Mouse (Mus musculus): ENCODE measurements around the gene Hmcn2. TPM values are rescaled to one million over a fixed set of nuclear protein-coding genes. Genes with fewer than 3 reads are reported as not detected.

The Hmcn2 gene
- polyA plus RNA-seq, 1 experiment: not detected

DNA sequence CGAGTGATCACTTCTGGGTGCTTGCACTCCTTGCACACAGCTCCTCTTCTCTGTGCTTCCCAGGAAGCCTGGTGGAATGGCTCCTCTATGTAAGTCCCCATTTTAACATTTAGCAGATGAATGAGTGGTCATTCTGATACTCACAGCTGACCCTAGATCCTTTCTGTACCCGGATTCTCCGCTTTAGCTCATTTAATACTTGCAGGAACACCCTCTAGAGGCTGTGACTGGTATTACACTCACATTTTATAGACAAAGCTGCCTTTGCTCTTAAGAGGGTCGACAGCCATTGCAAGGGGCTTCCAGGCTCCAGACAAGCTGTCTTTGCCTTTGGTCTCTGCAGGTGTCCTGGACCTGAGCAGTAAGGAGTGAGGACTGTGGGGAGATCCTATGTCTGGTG lies 14.9 kb upstream of the Hmcn2 start:
- Histone ChIP-seq H3K27ac (ENCODE audit: insufficient read depth, low read depth, low read length) (no peak overlapping the region), H3K4me1 (ENCODE audit: control insufficient read depth, insufficient read depth, low read length) (peaks cover 16% of the 10 kb centered on the region), H3K4me3 (ENCODE audit: insufficient read depth, low read depth, low read length) (no peak overlapping the region)
- WGBS: 17% methylated on average over 4 of the region's 4 CpGs
- TF ChIP-seq CTCF (IDR thresholded peaks at IDR 0.05; ENCODE audit: insufficient read depth, low read depth, low read length): peak; percentile 37; the same call in 1 of the 2 replicates
- no peak for TF ChIP-seq POLR2A (IDR thresholded peaks at IDR 0.05; ENCODE audit: insufficient read depth, low read depth, low read length)

DNA sequence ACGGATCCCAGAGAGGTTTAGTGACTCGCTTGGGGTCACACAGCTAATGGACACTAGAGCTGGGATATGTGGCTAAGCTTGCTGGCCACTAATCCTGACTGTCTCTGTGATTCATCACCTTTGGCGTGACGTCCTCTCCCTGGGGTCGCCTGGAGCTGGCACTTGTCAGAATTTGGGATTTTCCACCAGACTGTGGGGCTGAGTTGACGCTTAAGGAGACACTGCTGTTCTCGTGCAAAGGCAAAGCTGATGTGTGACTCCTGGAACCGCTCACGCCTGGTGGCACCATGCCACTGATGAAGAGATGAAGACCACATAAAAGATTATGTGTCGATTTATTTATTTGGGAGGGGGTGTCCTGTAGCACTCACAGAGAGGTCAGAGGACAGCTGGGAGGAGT lies 14.2 kb upstream of the Hmcn2 start:
- H3K4me1 ChIP-seq (ENCODE audit: control insufficient read depth, insufficient read depth, low read length): peaks cover 14% of the 10 kb centered on the region
- no peak overlapping the region for H3K4me3 ChIP-seq (ENCODE audit: insufficient read depth, low read depth, low read length)
- H3K27ac ChIP-seq (ENCODE audit: insufficient read depth, low read depth, low read length): no peak overlapping the region
- WGBS: 82% methylated on average over 10 of the region's 10 CpGs
- TF ChIP-seq CTCF (IDR thresholded peaks at IDR 0.05; ENCODE audit: insufficient read depth, low read depth, low read length): no peak
- no peak for TF ChIP-seq POLR2A (IDR thresholded peaks at IDR 0.05; ENCODE audit: insufficient read depth, low read depth, low read length)

DNA sequence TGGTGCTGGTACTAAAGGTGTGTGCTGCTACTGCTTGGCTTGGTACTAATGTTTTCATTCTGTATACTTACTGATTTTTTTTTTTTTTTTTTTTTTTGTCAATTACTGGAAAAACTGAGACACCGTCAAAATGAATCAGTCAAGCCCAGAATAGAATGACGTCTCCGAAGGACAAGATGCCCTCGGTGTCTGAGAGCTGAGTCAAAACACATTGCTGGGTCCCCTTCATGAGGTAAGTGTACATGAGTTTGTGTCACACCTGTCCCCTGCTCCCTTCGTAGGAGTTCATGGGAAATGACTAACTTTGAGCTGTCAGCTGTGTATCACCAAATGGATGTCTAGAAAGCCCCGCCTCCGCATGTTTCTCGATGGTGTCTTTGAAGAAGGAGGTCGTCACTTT lies 11.0 kb upstream of the Hmcn2 start:
- TF ChIP-seq POLR2A (IDR thresholded peaks at IDR 0.05; ENCODE audit: insufficient read depth, low read depth, low read length) (no peak), CTCF (IDR thresholded peaks at IDR 0.05; ENCODE audit: insufficient read depth, low read depth, low read length) (no peak)
- Histone ChIP-seq H3K4me1 (ENCODE audit: control insufficient read depth, insufficient read depth, low read length) (peaks cover 11% of the 10 kb centered on the region; the same call in 1 of the 2 replicates), H3K27ac (ENCODE audit: insufficient read depth, low read depth, low read length) (no peak overlapping the region), H3K4me3 (ENCODE audit: insufficient read depth, low read depth, low read length) (no peak overlapping the region)
- WGBS: 87% methylated on average over 9 of the region's 9 CpGs

DNA sequence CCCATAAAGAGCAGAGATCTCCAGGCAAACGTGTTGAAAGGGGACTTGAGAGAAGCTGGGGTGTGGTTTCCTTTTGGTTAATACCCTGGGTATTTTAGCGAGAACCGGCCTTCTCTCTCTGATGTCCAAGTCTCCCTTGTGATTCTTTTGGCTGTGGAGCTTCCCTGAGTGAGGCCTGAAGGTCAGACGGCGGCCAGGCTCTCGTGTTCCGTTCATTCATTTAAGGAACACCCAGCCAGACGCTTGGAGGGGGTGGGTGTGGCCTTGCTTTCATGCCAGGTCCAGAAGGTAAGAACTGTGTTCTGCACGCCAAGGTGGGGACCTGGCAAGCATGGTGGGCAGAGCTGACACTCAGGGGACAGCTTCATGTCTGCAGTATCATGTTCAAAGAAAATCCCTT lies 10.0 kb upstream of the Hmcn2 start:
- Histone ChIP-seq H3K4me3 (ENCODE audit: insufficient read depth, low read depth, low read length) (no peak overlapping the region), H3K27ac (ENCODE audit: insufficient read depth, low read depth, low read length) (no peak overlapping the region)
- WGBS: 76% methylated on average over 9 of the region's 9 CpGs

DNA sequence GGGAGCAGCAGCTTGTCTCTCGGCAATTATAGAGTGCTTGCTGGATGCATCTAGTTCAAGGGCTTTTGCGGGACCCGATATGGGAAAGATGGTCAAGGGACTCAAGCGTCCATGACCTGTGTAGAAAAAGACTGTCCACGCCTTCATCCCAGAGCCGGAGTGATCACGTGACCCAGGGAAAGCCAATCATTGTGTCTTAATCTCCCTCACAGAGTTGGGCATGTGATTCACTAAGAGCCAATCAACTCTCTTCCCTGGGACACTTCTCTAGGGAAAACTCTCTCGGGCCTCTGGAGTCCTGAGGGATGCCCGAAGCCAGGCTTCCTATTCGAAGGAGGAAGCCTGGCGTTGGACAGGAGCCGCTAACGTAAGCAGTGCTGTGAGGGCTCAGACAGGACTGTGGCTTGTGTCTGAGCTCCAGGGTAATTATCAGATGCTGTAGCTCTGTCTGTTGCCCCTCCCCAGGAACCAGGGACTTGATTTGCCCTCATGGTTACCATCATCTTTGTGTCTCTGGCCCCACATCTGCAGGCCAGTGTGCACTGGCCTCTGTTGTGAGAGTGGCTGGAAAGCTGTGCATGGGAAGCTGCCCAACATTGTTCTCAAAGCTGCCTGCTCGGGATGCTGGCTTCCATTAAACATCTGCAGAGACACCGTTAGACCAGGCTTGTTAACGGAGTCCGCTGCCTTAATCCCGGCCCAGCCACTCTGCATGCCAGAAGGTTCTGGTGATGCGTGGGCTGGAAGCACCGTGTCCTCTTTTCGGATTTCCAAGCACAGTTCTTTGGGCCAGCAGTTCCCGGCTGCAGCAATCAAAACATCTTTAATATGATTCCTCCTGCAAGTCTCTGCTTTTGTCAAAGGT lies 9.2 kb upstream of the Hmcn2 start:
- Histone ChIP-seq H3K27ac (ENCODE audit: insufficient read depth, low read depth, low read length) (no peak overlapping the region), H3K4me3 (ENCODE audit: insufficient read depth, low read depth, low read length) (no peak overlapping the region), H3K4me1 (ENCODE audit: control insufficient read depth, insufficient read depth, low read length) (peaks cover 2% of the 10 kb centered on the region; the same call in 1 of the 2 replicates)
- WGBS: 76% methylated on average over 22 of the region's 22 CpGs
- no peak for TF ChIP-seq CTCF (IDR thresholded peaks at IDR 0.05; ENCODE audit: insufficient read depth, low read depth, low read length)
- no peak for TF ChIP-seq POLR2A (IDR thresholded peaks at IDR 0.05; ENCODE audit: insufficient read depth, low read depth, low read length)

More for the DNA sequence above, 10.0 kb upstream of the Hmcn2 start:
- peaks cover 2% of the 10 kb centered on the region; the same call in 1 of the 2 replicates for H3K4me1 ChIP-seq (ENCODE audit: control insufficient read depth, insufficient read depth, low read length)
- no peak for TF ChIP-seq POLR2A (IDR thresholded peaks at IDR 0.05; ENCODE audit: insufficient read depth, low read depth, low read length)
- no peak for TF ChIP-seq CTCF (IDR thresholded peaks at IDR 0.05; ENCODE audit: insufficient read depth, low read depth, low read length)

DNA sequence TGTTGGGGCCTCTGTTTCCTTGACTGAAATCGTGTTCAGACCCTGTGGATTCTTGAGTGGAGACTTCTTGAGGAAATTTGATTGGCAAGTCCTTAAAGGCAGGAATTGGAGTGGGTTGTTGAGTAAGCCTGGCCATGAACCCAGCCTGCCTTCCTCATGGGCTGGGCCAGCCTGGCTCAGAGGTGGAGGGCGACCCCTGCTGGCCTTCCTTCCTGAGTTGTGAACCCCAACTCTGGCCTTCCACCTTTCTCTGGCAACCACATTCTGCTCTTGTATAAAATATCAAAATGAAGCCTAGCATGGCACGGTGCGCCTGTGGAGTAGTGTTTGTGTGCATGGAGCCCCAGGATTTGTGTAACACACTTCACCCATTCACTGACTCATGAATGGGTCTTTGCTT lies 8.5 kb upstream of the Hmcn2 start:
- Histone ChIP-seq H3K4me1 (ENCODE audit: control insufficient read depth, insufficient read depth, low read length) (peaks cover 2% of the 10 kb centered on the region; the same call in 1 of the 2 replicates), H3K27ac (ENCODE audit: insufficient read depth, low read depth, low read length) (no peak overlapping the region), H3K4me3 (ENCODE audit: insufficient read depth, low read depth, low read length) (no peak overlapping the region)
- TF ChIP-seq POLR2A (IDR thresholded peaks at IDR 0.05; ENCODE audit: insufficient read depth, low read depth, low read length): no peak
- TF ChIP-seq CTCF (IDR thresholded peaks at IDR 0.05; ENCODE audit: insufficient read depth, low read depth, low read length): peak; percentile 44; the same call in 1 of the 2 replicates
- WGBS: 56% methylated on average over 4 of the region's 4 CpGs

DNA sequence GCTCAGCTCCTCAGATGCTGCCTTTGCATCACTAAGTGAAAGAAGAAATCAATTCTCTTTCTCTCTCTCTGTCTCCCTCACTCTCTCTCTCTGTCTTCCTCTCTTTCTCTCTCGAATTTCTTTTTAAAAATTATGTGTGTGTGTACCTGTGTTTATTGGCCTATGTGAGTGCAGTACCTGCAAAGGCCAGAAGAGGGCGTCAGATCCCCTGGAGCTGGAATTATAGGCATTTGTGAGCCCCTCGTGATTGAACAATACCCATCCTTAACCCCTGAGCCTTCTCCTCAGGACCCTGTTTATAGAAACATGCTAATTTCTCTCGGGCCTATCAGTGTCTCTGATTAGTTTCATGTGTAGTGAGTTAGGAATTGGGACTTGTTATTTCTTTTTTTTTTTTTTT lies 6.0 kb upstream of the Hmcn2 start:
- no peak overlapping the region for H3K4me3 ChIP-seq (ENCODE audit: insufficient read depth, low read depth, low read length)
- H3K27ac ChIP-seq (ENCODE audit: insufficient read depth, low read depth, low read length): no peak overlapping the region
- peaks cover 3% of the 10 kb centered on the region for H3K4me1 ChIP-seq (ENCODE audit: control insufficient read depth, insufficient read depth, low read length)
- WGBS: 62% methylated on average over 4 of the region's 4 CpGs
- no peak for TF ChIP-seq CTCF (IDR thresholded peaks at IDR 0.05; ENCODE audit: insufficient read depth, low read depth, low read length)
- no peak for TF ChIP-seq POLR2A (IDR thresholded peaks at IDR 0.05; ENCODE audit: insufficient read depth, low read depth, low read length)

DNA sequence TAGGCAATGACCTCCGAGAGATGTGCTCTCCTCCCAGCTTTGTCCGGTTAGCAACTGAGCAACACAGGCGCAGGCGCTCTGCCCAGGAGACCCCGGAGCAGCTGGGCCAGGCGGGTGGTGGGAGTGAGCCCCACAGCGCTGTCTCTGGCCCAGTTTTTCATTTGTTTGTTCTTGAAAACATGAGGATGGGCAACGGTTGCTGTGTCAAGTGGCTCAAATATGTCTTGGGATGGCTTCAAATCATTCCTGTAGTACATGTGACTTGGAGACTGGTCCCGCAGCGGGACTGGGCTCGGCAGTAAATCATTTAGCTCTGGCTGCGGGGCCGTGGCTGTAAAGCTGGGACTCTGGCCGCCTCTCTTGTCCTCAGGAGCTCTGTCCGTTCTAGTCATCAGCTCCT lies 4.7 kb upstream of the Hmcn2 start:
- H3K4me1 ChIP-seq (ENCODE audit: control insufficient read depth, insufficient read depth, low read length): peaks cover 11% of the 10 kb centered on the region
- H3K4me3 ChIP-seq (ENCODE audit: insufficient read depth, low read depth, low read length): no peak overlapping the region
- no peak overlapping the region for H3K27ac ChIP-seq (ENCODE audit: insufficient read depth, low read depth, low read length)
- WGBS: 79% methylated on average over 15 of the region's 15 CpGs
- TF ChIP-seq CTCF (IDR thresholded peaks at IDR 0.05; ENCODE audit: insufficient read depth, low read depth, low read length) (no peak), POLR2A (IDR thresholded peaks at IDR 0.05; ENCODE audit: insufficient read depth, low read depth, low read length) (no peak)

DNA sequence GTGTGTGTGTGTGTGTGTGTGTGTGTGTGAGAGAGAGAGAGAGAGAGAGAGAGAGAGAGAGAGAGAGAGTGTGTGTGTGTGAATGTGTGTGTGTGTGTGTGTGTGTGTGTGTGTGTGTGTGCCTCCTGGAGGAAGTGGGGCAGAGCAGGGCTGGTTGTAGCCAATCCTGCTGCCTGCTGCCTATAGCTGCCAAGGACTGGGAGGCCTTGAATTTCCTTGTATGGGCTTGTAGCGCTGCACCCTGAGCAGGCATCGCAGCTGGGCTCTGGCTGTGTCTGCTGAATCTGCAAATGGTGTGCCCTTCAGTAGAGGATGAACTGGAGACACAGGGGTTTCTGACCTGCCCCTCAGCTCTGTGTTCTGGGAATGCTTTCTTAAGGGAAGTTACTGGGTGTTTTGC lies 3.9 kb downstream of the Hmcn2 start:
- no peak overlapping the region for H3K27ac ChIP-seq (ENCODE audit: insufficient read depth, low read depth, low read length)
- no peak overlapping the region for H3K4me3 ChIP-seq (ENCODE audit: insufficient read depth, low read depth, low read length)
- WGBS: 30% methylated on average over 2 of the region's 2 CpGs
- peaks cover 12% of the 10 kb centered on the region for H3K4me1 ChIP-seq (ENCODE audit: control insufficient read depth, insufficient read depth, low read length)
- TF ChIP-seq CTCF (IDR thresholded peaks at IDR 0.05; ENCODE audit: insufficient read depth, low read depth, low read length) (no peak), POLR2A (IDR thresholded peaks at IDR 0.05; ENCODE audit: insufficient read depth, low read depth, low read length) (no peak)
